Mouse (Mus musculus) E14TG2a.4 (cell line): ENCODE data around the gene Fosb.

Experiments used
- CTCF ChIP-seq: conservative IDR thresholded peaks from 2 replicates; pipeline ENCODE4 v1.5.1; 2014; ENCODE audit warnings: low read length
- POU5F1 ChIP-seq: IDR thresholded peaks from 2 replicates; pipeline ENCODE4 v1.6.1; 2014; ENCODE audit warnings: low read length, borderline replicate concordance

DNA sequence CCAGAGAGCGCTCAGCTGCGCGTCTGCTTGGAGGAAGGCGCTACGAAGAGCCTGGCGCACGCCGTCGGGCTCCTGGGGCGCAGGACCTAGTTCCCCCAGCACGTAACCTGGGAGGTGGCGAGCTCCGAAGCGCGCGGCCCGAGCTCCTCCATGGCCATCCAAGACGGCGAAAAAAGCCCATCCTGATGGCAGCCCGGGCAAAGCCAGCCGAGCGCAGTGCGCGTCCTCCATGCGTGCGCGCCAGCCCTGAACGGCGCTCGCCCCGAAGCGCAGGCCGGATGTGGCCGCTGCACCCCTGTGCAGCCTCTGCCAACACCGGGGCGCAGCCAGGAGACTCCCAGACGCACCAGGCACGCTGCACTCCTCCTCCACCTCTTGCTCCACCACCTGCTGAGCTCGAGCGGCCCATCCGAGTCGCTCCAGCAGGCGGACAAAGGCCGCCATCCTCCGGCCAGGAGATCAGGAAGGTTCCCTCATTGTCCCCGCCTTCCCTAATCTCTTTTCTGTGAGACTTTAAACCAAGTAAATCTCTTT is 30.2 kb downstream of the Fosb start, which contains the start of gene Ppm1n:
- TF ChIP-seq CTCF, result no peak
- TF ChIP-seq POU5F1, result no peak
